Mouse (Mus musculus) small intestine, adult 2 months (tissue): ENCODE data around the gene Tubgcp6. TPM values are rescaled to one million over a fixed set of nuclear protein-coding genes. Genes with fewer than 3 reads are reported as not detected.
A peak's percentile ranks its signal among the peaks of the same experiment; 100 is the strongest.

ENCODE experiments used
- H3K27ac ChIP-seq: fragments of 200-500 bp; 2 replicates; pipeline ENCODE4 v1.5.1; 2012; ENCODE audit warnings: low read depth, low read length, control low read depth, inconsistent platforms; ENCODE audit not compliant: insufficient read depth
- H3K27me3 ChIP-seq: fragments of 200-500 bp; 2 replicates; pipeline ENCODE4 v1.6.1; 2012; ENCODE audit warnings: mild to moderate bottlenecking, moderate library complexity, low read length, inconsistent platforms; ENCODE audit not compliant: control insufficient read depth, insufficient read depth
- H3K36me3 ChIP-seq: fragments of 200-500 bp; 2 replicates; pipeline ENCODE4 v1.6.1; 2012; ENCODE audit warnings: mild to moderate bottlenecking, low read length, control low read depth, inconsistent platforms; ENCODE audit not compliant: control insufficient read depth, insufficient read depth
- H3K4me1 ChIP-seq: fragments of 200-500 bp; 2 replicates; pipeline ENCODE4 v1.6.1; 2012; ENCODE audit warnings: low read length, inconsistent platforms, mixed read lengths; ENCODE audit not compliant: control insufficient read depth, insufficient read depth, insufficient read length
- H3K4me3 ChIP-seq: fragments of 200-500 bp; 2 replicates; pipeline ENCODE4 v1.5.1; 2012; ENCODE audit warnings: low read depth, mild to moderate bottlenecking, control low read depth, inconsistent platforms, low read length, moderate library complexity
- CTCF ChIP-seq: fragments of 200-500 bp; IDR thresholded peaks from 2 replicates; pipeline ENCODE4 v1.5.1; 2012; ENCODE audit warnings: low read depth, mild to moderate bottlenecking, control low read depth, inconsistent platforms, low read length, moderate library complexity, mixed read lengths; ENCODE audit not compliant: insufficient replicate concordance, insufficient read length; ENCODE audit errors: extremely low read depth
- POLR2A ChIP-seq: fragments of 200-500 bp; IDR thresholded peaks from 2 replicates; pipeline ENCODE4 v1.6.1; 2012; ENCODE audit warnings: low read depth, mild to moderate bottlenecking, control low read depth, inconsistent platforms, low read length, moderate library complexity
- WGBS: fragments of 180-500 bp; shearing (Covaris S2); methylation state at CpG from one replicate; pipeline ENCODE4 v1.1.7; 2018; 5-methylcytosine and 5-hydroxymethylcytosine counted together
- polyA plus RNA-seq: library from polyadenylated mRNA; depleted of rRNA; stranded (reverse); fragments of >200 nt; gene quantifications from 2 replicates; pipeline ENCODE4 v1.2.3, GENCODE M21; 2012

Tubgcp6 gene
- polyA plus RNA-seq, 1 experiment, result 29.0 TPM

DNA sequence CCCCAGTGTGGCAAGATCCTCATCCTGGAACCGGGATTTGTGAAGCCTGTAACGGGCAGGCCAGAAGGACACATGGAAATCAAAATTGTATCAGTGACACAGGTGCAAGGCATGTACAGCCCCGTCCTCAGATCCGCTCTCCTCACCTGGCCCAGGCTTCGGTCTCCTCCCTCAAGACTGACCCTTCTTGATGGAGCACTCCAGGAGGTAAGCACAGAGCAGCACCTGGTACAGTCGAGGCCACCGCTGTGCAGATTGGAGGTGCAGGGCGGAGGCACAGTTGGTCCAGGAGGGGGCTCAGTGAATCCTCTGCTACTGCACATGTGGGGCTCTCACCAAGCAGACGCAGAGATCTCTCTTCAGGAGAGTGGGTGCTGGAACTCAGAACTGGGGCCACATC lies 2.4 kb upstream of the Tubgcp6 start:
- Histone ChIP-seq H3K4me1 (peaks cover 21% of the 10 kb centered on the region), H3K36me3 (no peaks in the 10 kb centered on the region), H3K27ac (no peak overlapping the region), H3K27me3 (no peaks in the 10 kb centered on the region), H3K4me3 (no peak overlapping the region)
- WGBS, result 94% methylated on average over 9 of the region's 9 CpGs
- TF ChIP-seq CTCF (no peak), POLR2A (no peak)

DNA sequence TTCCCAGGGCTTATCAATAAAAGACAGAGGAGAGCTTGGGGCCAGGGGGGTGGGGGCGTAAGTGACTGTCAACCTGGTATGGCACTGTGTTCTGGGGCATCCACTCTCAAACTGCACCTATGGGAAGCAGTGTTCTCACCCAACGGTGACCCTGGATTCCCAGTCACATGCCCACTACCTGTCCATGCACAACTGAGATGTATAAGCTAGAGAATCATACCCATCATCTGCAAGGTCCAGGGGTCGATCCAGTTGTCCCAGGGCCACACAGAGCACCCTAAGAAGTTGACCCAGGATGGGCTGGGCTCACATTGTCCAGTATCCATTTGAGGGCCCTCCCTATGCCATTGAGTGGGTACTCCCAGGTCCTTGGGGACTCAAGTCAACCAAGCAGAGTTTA lies 1.4 kb upstream of the Tubgcp6 start:
- no peak overlapping the region for H3K27ac ChIP-seq
- peaks cover 21% of the 10 kb centered on the region for H3K4me1 ChIP-seq
- TF ChIP-seq POLR2A (no peak), CTCF (no peak)
- 94% methylated on average over 3 of the region's 3 CpGs for WGBS
- H3K27me3 ChIP-seq, result no peaks in the 10 kb centered on the region
- H3K4me3 ChIP-seq, result no peak overlapping the region
- H3K36me3 ChIP-seq, result 0 out of 2 replicates have a peak, but pooled peaks cover 4% of the 10 kb centered on the region

DNA sequence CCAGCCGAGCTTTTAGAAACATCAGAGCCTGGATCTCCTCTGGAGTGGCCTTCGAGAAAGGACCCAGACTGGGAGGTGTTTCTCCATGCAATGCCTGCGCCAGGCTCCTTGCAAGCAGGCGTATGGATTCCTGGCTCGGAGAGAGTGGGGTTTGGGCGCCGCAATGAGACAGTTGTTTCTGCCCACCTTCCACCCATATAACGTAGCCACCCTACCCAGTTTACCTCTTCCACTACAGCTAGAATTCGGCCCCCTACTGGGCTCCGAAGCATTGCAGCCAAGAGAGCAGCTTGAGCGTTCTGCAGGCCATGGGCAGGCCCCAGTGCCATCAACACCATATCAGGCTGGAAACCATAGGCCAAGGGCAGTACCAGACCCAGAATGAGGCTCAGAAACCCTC lies 683 bp upstream of the Tubgcp6 start:
- Histone ChIP-seq H3K4me3 (peak overlapping the region; percentile 96), H3K27me3 (no peaks in the 10 kb centered on the region), H3K27ac (no peak overlapping the region), H3K36me3 (peaks cover 4% of the 10 kb centered on the region; the same call in 1 of the 2 replicates), H3K4me1 (peaks cover 19% of the 10 kb centered on the region)
- WGBS, result 46% methylated on average over 11 of the region's 11 CpGs
- TF ChIP-seq CTCF (no peak), POLR2A (no peak)

GRCm38 (mm10) chr15:89118007-89118406 lies 4.9 kb downstream of the Tubgcp6 start:
- H3K27ac ChIP-seq, result no peak overlapping the region
- no peak overlapping the region for H3K4me3 ChIP-seq
- TF ChIP-seq POLR2A (no peak), CTCF (no peak)
- H3K36me3 ChIP-seq, result peaks cover 30% of the 10 kb centered on the region
- no peaks in the 10 kb centered on the region for H3K27me3 ChIP-seq
- peaks cover 5% of the 10 kb centered on the region for H3K4me1 ChIP-seq

GRCm38 (mm10) chr15:89110147-89110546 lies 12.8 kb downstream of the Tubgcp6 start:
- Histone ChIP-seq H3K27me3 (no peaks in the 10 kb centered on the region), H3K27ac (no peak overlapping the region), H3K4me3 (no peak overlapping the region), H3K4me1 (no peaks in the 10 kb centered on the region), H3K36me3 (peaks cover 62% of the 10 kb centered on the region)
- TF ChIP-seq CTCF (0 out of 2 replicates have a peak, but pooled peaks have one; percentile 8), POLR2A (no peak)
- WGBS, result 44% methylated on average over 9 of the region's 9 CpGs

DNA sequence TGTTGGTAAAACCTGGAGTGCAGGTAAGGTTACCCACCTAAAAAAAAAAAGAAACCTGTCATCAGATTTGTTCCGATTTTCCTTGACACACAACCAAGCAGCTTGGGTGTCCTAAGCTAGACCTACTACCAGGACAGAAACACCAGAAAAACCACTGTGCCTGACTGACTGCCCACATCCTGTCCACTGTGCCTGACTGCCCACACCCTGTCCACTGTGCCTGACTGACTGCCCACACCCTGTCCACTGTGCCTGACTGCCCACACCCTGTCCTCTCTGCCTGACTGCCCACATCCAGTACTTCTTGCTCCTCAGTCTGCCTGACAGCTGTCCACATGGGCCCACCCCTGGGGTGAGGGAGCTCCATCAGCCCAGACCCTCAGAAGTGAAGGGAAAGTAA lies 15.9 kb downstream of the Tubgcp6 start:
- Histone ChIP-seq H3K4me3 (no peak overlapping the region), H3K4me1 (no peaks in the 10 kb centered on the region), H3K36me3 (peaks cover 67% of the 10 kb centered on the region), H3K27ac (no peak overlapping the region), H3K27me3 (no peaks in the 10 kb centered on the region)
- TF ChIP-seq CTCF (no peak), POLR2A (no peak)
- 85% methylated on average over 1 of the region's 1 CpGs for WGBS

DNA sequence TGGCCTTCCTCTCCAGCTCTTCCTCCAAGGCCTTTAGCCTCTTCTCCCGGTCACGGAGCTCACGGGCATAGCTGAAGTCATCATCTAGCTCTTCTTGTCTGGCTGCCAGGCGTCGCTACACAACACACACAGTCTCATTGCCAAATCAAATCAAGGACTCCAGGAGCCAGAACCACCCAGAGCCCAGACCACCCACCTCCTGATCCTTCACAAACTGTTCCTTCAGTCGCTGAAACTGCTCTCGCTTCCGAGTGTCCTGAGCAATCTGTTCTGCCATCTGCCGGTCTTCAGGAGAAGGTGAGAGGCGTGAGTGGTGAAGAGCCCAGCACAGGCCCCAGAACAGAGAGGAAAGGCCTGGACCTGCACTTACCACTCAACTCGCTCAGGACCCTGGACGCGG lies 16.8 kb downstream of the Tubgcp6 start:
- H3K4me3 ChIP-seq, result no peak overlapping the region
- no peaks in the 10 kb centered on the region for H3K4me1 ChIP-seq
- H3K36me3 ChIP-seq, result peaks cover 64% of the 10 kb centered on the region
- no peak for TF ChIP-seq CTCF
- no peak for TF ChIP-seq POLR2A
- no peaks in the 10 kb centered on the region for H3K27me3 ChIP-seq
- H3K27ac ChIP-seq, result no peak overlapping the region
- WGBS, result 89% methylated on average over 13 of the region's 13 CpGs

DNA sequence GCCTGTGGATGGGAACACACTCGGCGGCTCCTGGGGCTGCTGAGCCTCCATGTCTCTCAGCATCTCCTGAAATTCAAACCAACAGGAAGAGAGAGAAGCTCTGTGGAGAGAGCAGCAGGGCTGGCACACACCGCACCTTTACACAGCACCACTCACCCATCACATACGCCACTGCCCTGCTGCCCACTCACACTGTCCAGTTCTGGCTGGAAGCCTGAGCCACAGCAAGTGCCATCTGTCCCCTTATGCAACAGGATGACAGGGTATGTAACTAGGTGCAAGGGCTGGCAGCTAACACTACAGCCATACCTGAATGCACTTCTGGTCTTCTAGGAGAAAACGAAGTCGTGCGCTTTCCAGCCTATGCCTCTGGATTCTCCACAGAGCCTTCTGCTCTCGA lies 18.5 kb downstream of the Tubgcp6 start:
- 95% methylated on average over 8 of the region's 8 CpGs for WGBS
- no peak overlapping the region for H3K27ac ChIP-seq
- peaks cover 66% of the 10 kb centered on the region for H3K36me3 ChIP-seq
- TF ChIP-seq CTCF, result no peak
- no peak for TF ChIP-seq POLR2A
- H3K4me3 ChIP-seq, result no peak overlapping the region
- H3K27me3 ChIP-seq, result no peaks in the 10 kb centered on the region
- no peaks in the 10 kb centered on the region for H3K4me1 ChIP-seq
